Mouse (Mus musculus) forebrain, embryonic 14.5 days (tissue): ENCODE data around the gene Hnmt. TPM values are rescaled to one million over a fixed set of nuclear protein-coding genes. Genes with fewer than 3 reads are reported as not detected.

Experiments
- ATAC-seq: fragments of 200-750 bp; cut with Nextera tagmentation; 2 replicates; pipeline ENCODE4 v1.8.0; 2017; ENCODE audit warnings: mild to moderate bottlenecking, moderate library complexity
- DNase-seq: peaks from one replicate; pipeline ENCODE4 v3.0.0-alpha.2; 2015; ENCODE audit warnings: low spot score
- H3K27ac ChIP-seq: fragments of 300-500 bp; sonication (generic); 2 replicates; pipeline ENCODE4 v1.5.1; 2014; ENCODE audit warnings: low read depth, mild to moderate bottlenecking, control low read depth, low read length, moderate library complexity
- H3K27me3 ChIP-seq: fragments of 300-500 bp; sonication (generic); replicated peaks from 2 replicates; pipeline ENCODE4 v1.6.1; 2014; ENCODE audit warnings: low read length, control low read depth, mixed read lengths; ENCODE audit not compliant: control insufficient read depth, insufficient read depth
- H3K36me3 ChIP-seq: fragments of 300-500 bp; sonication (generic); 2 replicates; pipeline ENCODE4 v1.6.1; 2014; ENCODE audit warnings: low read length, control low read depth; ENCODE audit not compliant: control insufficient read depth, insufficient read depth
- H3K4me1 ChIP-seq: fragments of 300-500 bp; sonication (generic); 2 replicates; pipeline ENCODE4 v1.6.1; 2014; ENCODE audit warnings: antibody characterized with exemption, low read length, control low read depth; ENCODE audit not compliant: control insufficient read depth, insufficient read depth
- H3K4me2 ChIP-seq: fragments of 300-500 bp; sonication (generic); 2 replicates; pipeline ENCODE4 v1.6.1; 2014; ENCODE audit warnings: mild to moderate bottlenecking, control low read depth, low read length
- H3K4me3 ChIP-seq: fragments of 300-500 bp; sonication (generic); 2 replicates; pipeline ENCODE4 v1.5.1; 2014; ENCODE audit warnings: low read depth, low read length, control low read depth
- H3K9ac ChIP-seq: fragments of 300-500 bp; sonication (generic); 2 replicates; pipeline ENCODE4 v1.6.1; 2014; ENCODE audit warnings: mild to moderate bottlenecking, low read length, control low read depth, moderate library complexity
- H3K9me3 ChIP-seq: fragments of 300-500 bp; sonication (generic); replicated peaks from 2 replicates; pipeline ENCODE4 v1.6.1; 2016; ENCODE audit warnings: low read length, control low read depth, mixed read lengths; ENCODE audit not compliant: control insufficient read depth
- WGBS: fragments of 180-500 bp; shearing (Covaris S2); extraction: QIAGEN DNeasy Blood & Tissue Kit; methylation state at CpG from one replicate; pipeline ENCODE4 v1.1.7; 2014; 5-methylcytosine and 5-hydroxymethylcytosine counted together
- polyA plus RNA-seq: library from polyadenylated mRNA; unstranded; fragments of >200 nt; fragmentation: Nextera tagmentation; extraction: Ambion mirVana; gene quantifications from 2 replicates; pipeline ENCODE4 v1.2.1, GENCODE M21; 2014

Gene Hnmt
- 3.9 and 5.0 TPM in 2 replicates for polyA plus RNA-seq

GRCm38 (mm10) chr2:24049344-24049990, at the start of gene Hnmt:
TSS of gene Hnmt (minus strand) at chr2:24049394.
- 48% methylated on average over 7 of the region's 7 CpGs for WGBS
- Histone ChIP-seq H3K4me2 (peak within 1 kb of the TSS; percentile 51), H3K9me3 (no peaks in the 10 kb centered on the region), H3K27me3 (no peaks in the 10 kb centered on the region), H3K4me1 (peaks cover 5% of the 10 kb centered on the region; the same call in 1 of the 2 replicates), H3K27ac (no peak within 1 kb of the TSS), H3K36me3 (no peaks in the 10 kb centered on the region), H3K9ac (peak within 1 kb of the TSS; percentile 63), H3K4me3 (peak within 1 kb of the TSS; percentile 37)
- DNase-seq (no peak), ATAC-seq (no peak)

GRCm38 (mm10) chr2:24096495-24096894, 47.3 kb upstream of the Hnmt start, which contains the start of gene Tbpl2:
TSS of gene Tbpl2 (minus strand) at chr2:24096595.
- DNase-seq, result no peak
- Histone ChIP-seq H3K27ac (no peak within 1 kb of the TSS), H3K9me3 (no peaks in the 10 kb centered on the region), H3K4me3 (no peak within 1 kb of the TSS), H3K27me3 (no peaks in the 10 kb centered on the region), H3K36me3 (no peaks in the 10 kb centered on the region), H3K9ac (no peak within 1 kb of the TSS), H3K4me2 (no peak within 1 kb of the TSS), H3K4me1 (no peaks in the 10 kb centered on the region)
- 86% methylated on average over 4 of the region's 4 CpGs for WGBS
- no peak for ATAC-seq

- no peaks in the 10 kb centered on the region for H3K4me1 ChIP-seq
- WGBS, result 85% methylated on average over 1 of the region's 1 CpGs
These were observed 41.7 kb upstream of the Hnmt start for GRCm38 (mm10) chr2:24090921-24091320.

GRCm38 (mm10) chr2:24050459-24050858, 1.3 kb upstream of the Hnmt start:
- H3K4me2 ChIP-seq, result no peak overlapping the region
- no peaks in the 10 kb centered on the region for H3K27me3 ChIP-seq
- no peak overlapping the region for H3K9ac ChIP-seq
- no peaks in the 10 kb centered on the region for H3K36me3 ChIP-seq
- ATAC-seq, result no peak
- 81% methylated on average over 3 of the region's 3 CpGs for WGBS
- no peak overlapping the region for H3K27ac ChIP-seq
- no peak overlapping the region for H3K4me3 ChIP-seq
- DNase-seq, result no peak
- peaks cover 5% of the 10 kb centered on the region; the same call in 1 of the 2 replicates for H3K4me1 ChIP-seq
- H3K9me3 ChIP-seq, result no peaks in the 10 kb centered on the region

More at GRCm38 (mm10) chr2:24090921-24091320, 41.7 kb upstream of the Hnmt start:
- Histone ChIP-seq H3K4me2 (no peak overlapping the region), H3K9me3 (no peaks in the 10 kb centered on the region), H3K36me3 (no peaks in the 10 kb centered on the region), H3K9ac (no peak overlapping the region), H3K27ac (no peak overlapping the region), H3K4me3 (no peak overlapping the region), H3K27me3 (no peaks in the 10 kb centered on the region)
- DNase-seq (no peak), ATAC-seq (no peak)

- H3K27me3 ChIP-seq, result no peaks in the 10 kb centered on the region
- 3% methylated on average over 16 of the region's 16 CpGs for WGBS
- peak overlapping the region; percentile 37 for H3K4me3 ChIP-seq
- DNase-seq (peak; percentile 80), ATAC-seq (peak; percentile 92)
- peak overlapping the region; percentile 51 for H3K4me2 ChIP-seq
- H3K27ac ChIP-seq, result no peak overlapping the region
- H3K36me3 ChIP-seq, result no peaks in the 10 kb centered on the region
- H3K9me3 ChIP-seq, result no peaks in the 10 kb centered on the region
- H3K9ac ChIP-seq, result peak overlapping the region; percentile 63
- peaks cover 5% of the 10 kb centered on the region; the same call in 1 of the 2 replicates for H3K4me1 ChIP-seq
These were observed 605 bp downstream of the Hnmt start for GRCm38 (mm10) chr2:24048480-24049097.

- H3K4me3 ChIP-seq, result peak overlapping the region; percentile 37
- no peak overlapping the region for H3K27ac ChIP-seq
- H3K9ac ChIP-seq, result peak overlapping the region; percentile 63
- no peaks in the 10 kb centered on the region for H3K27me3 ChIP-seq
- ATAC-seq (peak; percentile 38), DNase-seq (peak; percentile 1)
- H3K4me2 ChIP-seq, result peak overlapping the region; percentile 51
- WGBS, result 12% methylated on average over 6 of the region's 6 CpGs
- H3K9me3 ChIP-seq, result no peaks in the 10 kb centered on the region
- peaks cover 5% of the 10 kb centered on the region; the same call in 1 of the 2 replicates for H3K4me1 ChIP-seq
- no peaks in the 10 kb centered on the region for H3K36me3 ChIP-seq
These were observed 1.4 kb downstream of the Hnmt start for GRCm38 (mm10) chr2:24047551-24048479.

- no peak for DNase-seq
- H3K27me3 ChIP-seq, result no peaks in the 10 kb centered on the region
- ATAC-seq, result no peak
- H3K9me3 ChIP-seq, result no peaks in the 10 kb centered on the region
- H3K4me1 ChIP-seq, result peaks cover 5% of the 10 kb centered on the region; the same call in 1 of the 2 replicates
- H3K9ac ChIP-seq, result no peak overlapping the region
- no peak overlapping the region for H3K27ac ChIP-seq
- H3K4me2 ChIP-seq, result no peak overlapping the region
- H3K36me3 ChIP-seq, result no peaks in the 10 kb centered on the region
- WGBS, result 92% methylated on average over 1 of the region's 1 CpGs
- no peak overlapping the region for H3K4me3 ChIP-seq
These were observed 6.3 kb downstream of the Hnmt start for GRCm38 (mm10) chr2:24042901-24043300.

- no peak for DNase-seq
- H3K27ac ChIP-seq, result no peak overlapping the region
- no peaks in the 10 kb centered on the region for H3K4me1 ChIP-seq
- no peak overlapping the region for H3K4me3 ChIP-seq
- no peaks in the 10 kb centered on the region for H3K9me3 ChIP-seq
- 88% methylated on average over 1 of the region's 1 CpGs for WGBS
- H3K9ac ChIP-seq, result no peak overlapping the region
- no peaks in the 10 kb centered on the region for H3K36me3 ChIP-seq
- H3K4me2 ChIP-seq, result no peak overlapping the region
- no peaks in the 10 kb centered on the region for H3K27me3 ChIP-seq
- ATAC-seq, result no peak
These were observed 8.7 kb downstream of the Hnmt start for GRCm38 (mm10) chr2:24040531-24040930.
